Mouse (Mus musculus) forebrain, embryonic 13.5 days (tissue): ENCODE measurements at regions not wholly inside any gene's neighbourhood (a gene's known extent, or its start where the extent isn't known, plus 50 kb on each side); places are given as distances from the start of the nearest gene placed in this dataset.

Experiments
- ATAC-seq: fragments of 200-750 bp; cut with Nextera tagmentation; 2 replicates; pipeline ENCODE4 v1.8.0; 2017
- H3K27ac ChIP-seq: fragments of 300-500 bp; sonication (generic); 2 replicates; pipeline ENCODE4 v1.5.1; 2015; ENCODE audit warnings: inconsistent platforms, mild to moderate bottlenecking, moderate library complexity
- H3K27me3 ChIP-seq: fragments of 300-500 bp; sonication (generic); 2 replicates; pipeline ENCODE4 v1.6.1; 2015; ENCODE audit warnings: mild to moderate bottlenecking, inconsistent platforms
- H3K36me3 ChIP-seq: fragments of 300-500 bp; sonication (generic); 2 replicates; pipeline ENCODE4 v1.6.1; 2015; ENCODE audit warnings: mild to moderate bottlenecking, inconsistent platforms; ENCODE audit not compliant: poor library complexity, severe bottlenecking
- H3K4me1 ChIP-seq: fragments of 300-500 bp; sonication (generic); 2 replicates; pipeline ENCODE4 v1.6.1; 2015; ENCODE audit warnings: inconsistent platforms
- H3K4me2 ChIP-seq: fragments of 300-500 bp; sonication (generic); 2 replicates; pipeline ENCODE4 v1.6.1; 2015; ENCODE audit warnings: inconsistent platforms, mild to moderate bottlenecking, moderate library complexity
- H3K4me3 ChIP-seq: fragments of 300-500 bp; sonication (generic); 2 replicates; pipeline ENCODE4 v1.5.1; 2015; ENCODE audit warnings: mild to moderate bottlenecking, inconsistent platforms
- H3K9ac ChIP-seq: fragments of 300-500 bp; sonication (generic); 2 replicates; pipeline ENCODE4 v1.6.1; 2015; ENCODE audit warnings: mild to moderate bottlenecking, inconsistent platforms
- H3K9me3 ChIP-seq: fragments of 300-500 bp; sonication (generic); replicated peaks from 2 replicates; pipeline ENCODE4 v1.6.1; 2016; ENCODE audit warnings: inconsistent platforms
- WGBS: fragments of 180-500 bp; shearing (Covaris S2); methylation state at CpG from one replicate; pipeline ENCODE4 v1.1.7; 2015; 5-methylcytosine and 5-hydroxymethylcytosine counted together

- 78% methylated on average over 15 of the region's 15 CpGs for whole genome bisulfite sequencing
- no peaks in the 10 kb centered on the region for H3K4me1 ChIP-seq
- ATAC-seq: no peak
- no peaks in the 10 kb centered on the region for H3K36me3 ChIP-seq
- no peak overlapping the region for H3K27ac ChIP-seq
- no peak overlapping the region for H3K4me3 ChIP-seq
- H3K9ac ChIP-seq: no peak overlapping the region
- no peaks in the 10 kb centered on the region for H3K9me3 ChIP-seq
- H3K27me3 ChIP-seq: no peaks in the 10 kb centered on the region
- no peak overlapping the region for H3K4me2 ChIP-seq
Observed at GRCm38 (mm10) chr1:76866304-76866968, 648.5 kb downstream of the Epha4 start.

- Histone ChIP-seq H3K4me2 (no peak overlapping the region), H3K4me1 (no peaks in the 10 kb centered on the region), H3K36me3 (no peaks in the 10 kb centered on the region), H3K27ac (no peak overlapping the region), H3K4me3 (no peak overlapping the region), H3K9me3 (no peaks in the 10 kb centered on the region), H3K27me3 (no peaks in the 10 kb centered on the region), H3K9ac (no peak overlapping the region)
- ATAC-seq: no peak
- WGBS: 86% methylated on average over 4 of the region's 4 CpGs
Observed at GRCm38 (mm10) chr1:76873207-76873606, 641.7 kb downstream of the Epha4 start.

- H3K9me3 ChIP-seq: no peaks in the 10 kb centered on the region
- no peaks in the 10 kb centered on the region for H3K27me3 ChIP-seq
- H3K36me3 ChIP-seq: no peaks in the 10 kb centered on the region
- no peak for ATAC-seq
- H3K4me3 ChIP-seq: no peak overlapping the region
- no peak overlapping the region for H3K9ac ChIP-seq
- H3K27ac ChIP-seq: no peak overlapping the region
- H3K4me2 ChIP-seq: no peak overlapping the region
- no peaks in the 10 kb centered on the region for H3K4me1 ChIP-seq
- 85% methylated on average over 6 of the region's 6 CpGs for WGBS
Observed at GRCm38 (mm10) chr1:76880111-76880782, 634.6 kb downstream of the Epha4 start.

- Histone ChIP-seq H3K4me2 (no peak overlapping the region), H3K36me3 (no peaks in the 10 kb centered on the region), H3K9me3 (no peaks in the 10 kb centered on the region), H3K27me3 (no peaks in the 10 kb centered on the region), H3K27ac (no peak overlapping the region), H3K4me3 (no peak overlapping the region), H3K9ac (no peak overlapping the region), H3K4me1 (no peaks in the 10 kb centered on the region)
- ATAC-seq: no peak
- 78% methylated on average over 4 of the region's 4 CpGs for WGBS
Observed at GRCm38 (mm10) chr1:76880783-76881145, 634.1 kb downstream of the Epha4 start.

- H3K4me3 ChIP-seq: no peak overlapping the region
- ATAC-seq: no peak
- H3K27ac ChIP-seq: no peak overlapping the region
- H3K4me1 ChIP-seq: no peaks in the 10 kb centered on the region
- no peak overlapping the region for H3K4me2 ChIP-seq
- no peaks in the 10 kb centered on the region for H3K36me3 ChIP-seq
- 51% methylated on average over 17 of the region's 17 CpGs for WGBS
- no peak overlapping the region for H3K9ac ChIP-seq
- H3K9me3 ChIP-seq: no peaks in the 10 kb centered on the region
- no peaks in the 10 kb centered on the region for H3K27me3 ChIP-seq
Observed at GRCm38 (mm10) chr1:76896152-76896864, 618.6 kb downstream of the Epha4 start.

GRCm38 (mm10) chr1:76897431-76897830, 617.5 kb downstream of the Epha4 start:
- H3K9me3 ChIP-seq: no peaks in the 10 kb centered on the region
- H3K27me3 ChIP-seq: no peaks in the 10 kb centered on the region
- WGBS: 41% methylated on average over 4 of the region's 7 CpGs
- no peak overlapping the region for H3K27ac ChIP-seq
- no peak for ATAC-seq
- no peak overlapping the region for H3K4me3 ChIP-seq
- no peaks in the 10 kb centered on the region for H3K36me3 ChIP-seq
- no peak overlapping the region for H3K4me2 ChIP-seq
- no peaks in the 10 kb centered on the region for H3K4me1 ChIP-seq
- H3K9ac ChIP-seq: no peak overlapping the region

- Histone ChIP-seq H3K36me3 (no peaks in the 10 kb centered on the region), H3K27me3 (no peaks in the 10 kb centered on the region)
- 85% methylated on average over 3 of the region's 3 CpGs for WGBS
Observed at GRCm38 (mm10) chr1:76911472-76911871, 603.4 kb downstream of the Epha4 start.

GRCm38 (mm10) chr1:76919541-76919940, 595.3 kb downstream of the Epha4 start:
- ATAC-seq: no peak
- no peaks in the 10 kb centered on the region for H3K9me3 ChIP-seq
- no peaks in the 10 kb centered on the region for H3K4me1 ChIP-seq
- no peak overlapping the region for H3K27ac ChIP-seq
- no peaks in the 10 kb centered on the region for H3K27me3 ChIP-seq
- WGBS: 64% methylated on average over 2 of the region's 2 CpGs
- no peak overlapping the region for H3K4me2 ChIP-seq
- H3K36me3 ChIP-seq: no peaks in the 10 kb centered on the region
- H3K4me3 ChIP-seq: no peak overlapping the region
- H3K9ac ChIP-seq: no peak overlapping the region

More at GRCm38 (mm10) chr1:76911472-76911871, 603.4 kb downstream of the Epha4 start:
- ATAC-seq: no peak
- Histone ChIP-seq H3K9ac (no peak overlapping the region), H3K4me1 (no peaks in the 10 kb centered on the region), H3K4me3 (no peak overlapping the region), H3K4me2 (no peak overlapping the region), H3K9me3 (no peaks in the 10 kb centered on the region), H3K27ac (no peak overlapping the region)

GRCm38 (mm10) chr1:76920634-76921033, 594.3 kb downstream of the Epha4 start:
- no peaks in the 10 kb centered on the region for H3K9me3 ChIP-seq
- H3K36me3 ChIP-seq: no peaks in the 10 kb centered on the region
- no peak overlapping the region for H3K27ac ChIP-seq
- no peak overlapping the region for H3K9ac ChIP-seq
- H3K4me3 ChIP-seq: no peak overlapping the region
- no peaks in the 10 kb centered on the region for H3K27me3 ChIP-seq
- no peaks in the 10 kb centered on the region for H3K4me1 ChIP-seq
- no peak for ATAC-seq
- H3K4me2 ChIP-seq: no peak overlapping the region

GRCm38 (mm10) chr1:76927041-76927440, 587.8 kb downstream of the Epha4 start:
- H3K36me3 ChIP-seq: no peaks in the 10 kb centered on the region
- WGBS: 90% methylated on average over 5 of the region's 5 CpGs

GRCm38 (mm10) chr1:76928035-76928434, 586.9 kb downstream of the Epha4 start:
- Histone ChIP-seq H3K27me3 (no peaks in the 10 kb centered on the region), H3K4me2 (no peak overlapping the region), H3K9ac (no peak overlapping the region), H3K36me3 (no peaks in the 10 kb centered on the region), H3K27ac (no peak overlapping the region), H3K4me3 (no peak overlapping the region), H3K4me1 (no peaks in the 10 kb centered on the region), H3K9me3 (no peaks in the 10 kb centered on the region)
- 91% methylated on average over 2 of the region's 2 CpGs for WGBS
- no peak for ATAC-seq

More at GRCm38 (mm10) chr1:76927041-76927440, 587.8 kb downstream of the Epha4 start:
- Histone ChIP-seq H3K4me1 (no peaks in the 10 kb centered on the region), H3K4me3 (no peak overlapping the region), H3K4me2 (no peak overlapping the region), H3K27ac (no peak overlapping the region), H3K9me3 (no peaks in the 10 kb centered on the region), H3K9ac (no peak overlapping the region), H3K27me3 (no peaks in the 10 kb centered on the region)
- ATAC-seq: no peak

- Histone ChIP-seq H3K9ac (no peak overlapping the region), H3K27ac (no peak overlapping the region), H3K4me3 (no peak overlapping the region), H3K36me3 (no peaks in the 10 kb centered on the region), H3K4me2 (no peak overlapping the region), H3K4me1 (no peaks in the 10 kb centered on the region), H3K27me3 (no peaks in the 10 kb centered on the region), H3K9me3 (no peaks in the 10 kb centered on the region)
- 88% methylated on average over 4 of the region's 4 CpGs for WGBS
- no peak for ATAC-seq
Observed at GRCm38 (mm10) chr1:76933460-76933859, 581.4 kb downstream of the Epha4 start.
